Mouse (Mus musculus) thymus, adult 2 months (tissue): ENCODE results near the gene Mettl17. TPM values are rescaled to one million over a fixed set of nuclear protein-coding genes. Genes with fewer than 3 reads are reported as not detected.
A peak's percentile ranks its signal among the peaks of the same experiment; 100 is the strongest.

Experiments
- DNase-seq: peaks from one replicate; pipeline ENCODE4 v3.0.0; 2021
- H3K27ac ChIP-seq: fragments of 200-500 bp; 2 replicates; pipeline ENCODE4 v1.5.1; 2012; ENCODE audit warnings: low read length, control low read depth; ENCODE audit not compliant: control insufficient read depth, insufficient read depth
- H3K27me3 ChIP-seq: fragments of 200-500 bp; 2 replicates; pipeline ENCODE4 v1.6.1; 2012; ENCODE audit warnings: mild to moderate bottlenecking, low read length, moderate library complexity, mixed read lengths; ENCODE audit not compliant: control insufficient read depth, insufficient read depth
- H3K36me3 ChIP-seq: fragments of 200-500 bp; 2 replicates; pipeline ENCODE4 v1.6.1; 2012; ENCODE audit warnings: mild to moderate bottlenecking, low read length, moderate library complexity; ENCODE audit not compliant: control insufficient read depth, insufficient read depth
- H3K4me1 ChIP-seq: fragments of 200-500 bp; replicated peaks from 2 replicates; pipeline ENCODE4 v1.6.1; 2012; ENCODE audit warnings: low read length; ENCODE audit not compliant: control insufficient read depth, insufficient read depth
- H3K4me3 ChIP-seq: fragments of 200-500 bp; 2 replicates; pipeline ENCODE4 v1.5.1; 2012; ENCODE audit warnings: mild to moderate bottlenecking, low read length, control low read depth, moderate library complexity; ENCODE audit not compliant: control insufficient read depth, insufficient read depth
- CTCF ChIP-seq: fragments of 200-500 bp; IDR thresholded peaks from 2 replicates; pipeline ENCODE4 v1.5.1; 2012; ENCODE audit warnings: mild to moderate bottlenecking, control low read depth, low read length, moderate library complexity, borderline replicate concordance; ENCODE audit not compliant: control insufficient read depth, poor library complexity, insufficient read depth; ENCODE audit errors: extremely low read depth
- POLR2A ChIP-seq: fragments of 200-500 bp; IDR thresholded peaks from 2 replicates; pipeline ENCODE4 v1.6.1; 2012; ENCODE audit warnings: mild to moderate bottlenecking, low read length, control low read depth, moderate library complexity; ENCODE audit not compliant: control insufficient read depth, poor library complexity, insufficient read depth; ENCODE audit errors: extremely low read depth
- WGBS: fragments of 180-500 bp; shearing (Covaris S2); methylation state at CpG from one replicate; pipeline ENCODE4 v1.1.7; 2018; 5-methylcytosine and 5-hydroxymethylcytosine counted together
- polyA plus RNA-seq: library from polyadenylated mRNA; depleted of rRNA; stranded (reverse); fragments of >200 nt; gene quantifications from 2 replicates; pipeline ENCODE4 v1.2.3, GENCODE M21; 2012

Mettl17 gene
- polyA plus RNA-seq, 1 experiment = 56.7 TPM

- Histone ChIP-seq H3K36me3 (peaks cover 11% of the 10 kb centered on the region), H3K27ac (no peak overlapping the region), H3K27me3 (no peaks in the 10 kb centered on the region), H3K4me1 (peaks cover 3% of the 10 kb centered on the region), H3K4me3 (no peak overlapping the region)
- no peak for DNase-seq
- WGBS = 91% methylated on average over 6 of the region's 6 CpGs
- no peak for TF ChIP-seq CTCF
Observed at GRCm38 (mm10) chr14:51896019-51896418, 11.4 kb downstream of the Mettl17 start.

GRCm38 (mm10) chr14:51896539-51897170 lies 12.0 kb downstream of the Mettl17 start:
- Histone ChIP-seq H3K4me1 (peaks cover 3% of the 10 kb centered on the region), H3K4me3 (no peak overlapping the region), H3K36me3 (peaks cover 4% of the 10 kb centered on the region), H3K27ac (no peak overlapping the region), H3K27me3 (no peaks in the 10 kb centered on the region)
- WGBS = 91% methylated on average over 8 of the region's 8 CpGs
- TF ChIP-seq POLR2A (no peak), CTCF (no peak)
- DNase-seq = no peak

- TF ChIP-seq CTCF (no peak), POLR2A (no peak)
- DNase-seq = no peak
- Histone ChIP-seq H3K36me3 (no peaks in the 10 kb centered on the region), H3K27ac (no peak overlapping the region), H3K4me3 (no peak overlapping the region), H3K4me1 (no peaks in the 10 kb centered on the region), H3K27me3 (no peaks in the 10 kb centered on the region)
- WGBS = 94% methylated on average over 1 of the region's 1 CpGs
Observed at GRCm38 (mm10) chr14:51899351-51899750, 14.7 kb downstream of the Mettl17 start.

GRCm38 (mm10) chr14:51902806-51903710 lies 18.4 kb downstream of the Mettl17 start:
- no peaks in the 10 kb centered on the region for H3K27me3 ChIP-seq
- H3K36me3 ChIP-seq = no peaks in the 10 kb centered on the region
- peak; percentile 81 for DNase-seq
- 73% methylated on average over 9 of the region's 9 CpGs for WGBS
- no peak overlapping the region for H3K4me3 ChIP-seq
- TF ChIP-seq CTCF (peak; percentile 62; the same call in 1 of the 2 replicates), POLR2A (no peak)
- no peaks in the 10 kb centered on the region for H3K4me1 ChIP-seq
- no peak overlapping the region for H3K27ac ChIP-seq

- DNase-seq = no peak
- Histone ChIP-seq H3K27ac (no peak overlapping the region), H3K27me3 (no peaks in the 10 kb centered on the region), H3K4me1 (no peaks in the 10 kb centered on the region), H3K4me3 (no peak overlapping the region), H3K36me3 (no peaks in the 10 kb centered on the region)
- 98% methylated on average over 9 of the region's 9 CpGs for WGBS
- TF ChIP-seq CTCF = no peak
- TF ChIP-seq POLR2A = no peak
Observed at GRCm38 (mm10) chr14:51903782-51904181, 19.1 kb downstream of the Mettl17 start.

- TF ChIP-seq POLR2A = no peak
- no peak for TF ChIP-seq CTCF
- Histone ChIP-seq H3K27ac (no peak overlapping the region), H3K27me3 (no peaks in the 10 kb centered on the region), H3K36me3 (no peaks in the 10 kb centered on the region), H3K4me3 (no peak overlapping the region), H3K4me1 (no peaks in the 10 kb centered on the region)
- WGBS = 67% methylated on average over 7 of the region's 7 CpGs
- no peak for DNase-seq
Observed at GRCm38 (mm10) chr14:51904706-51905105, 20.1 kb downstream of the Mettl17 start.
